27 mouse cellular contexts compared by ENCODE assay signal in the genomic region with DNA sequence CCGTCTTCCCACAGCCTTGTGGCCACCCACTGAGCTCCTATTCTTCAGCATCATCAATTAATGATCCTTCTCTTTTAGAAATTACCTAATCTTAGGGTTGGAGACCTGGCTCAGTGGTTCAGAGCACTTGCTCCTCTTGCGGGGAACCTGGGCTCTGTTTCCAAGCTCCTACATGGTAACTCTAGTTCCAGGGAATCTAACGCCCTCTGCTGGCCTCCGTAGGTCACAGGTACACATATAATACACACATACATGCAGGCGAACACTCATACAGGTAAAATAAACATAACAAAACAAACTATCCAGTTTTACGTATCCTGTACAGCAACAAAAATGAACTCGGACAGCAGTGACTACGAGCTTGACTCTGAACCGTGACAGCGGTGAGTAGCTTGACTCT. TPM values are rescaled to one million over a fixed set of nuclear protein-coding genes. Genes with fewer than 3 reads are reported as not detected.
DNase-seq lines count a peak whose midpoint lies in the region; ATAC-seq and TF ChIP-seq lines count a peak whose summit lies in the region.
"Had no signal": no experiment of that assay in that cellular context is flagged by ENCODE, and none has a peak within 500 bp of the region (broad histone marks: within the 10 kb centered on the region; RNA-seq: fewer than 3 reads in every experiment).

No protein-coding gene starts in this region.

- H3K9me3 ChIP-seq in intestine, postnatal 0 days (ENCODE audit: control insufficient read depth) = no peaks in the 10 kb centered on the region
- no peaks in the 10 kb centered on the region for H3K9me3 ChIP-seq in intestine, embryonic 15.5 days
- no peaks in the 10 kb centered on the region for H3K9me3 ChIP-seq in lung, postnatal 0 days (ENCODE audit: low read length)
- H3K9me3 ChIP-seq: forebrain, embryonic 13.5 days; heart, embryonic 15.5 days; hindbrain, embryonic 13.5 days had no signal

- H3K4me3 ChIP-seq in intestine, postnatal 0 days (ENCODE audit: low read depth, low read length) = no peak overlapping the region
- H3K4me3 ChIP-seq in intestine, embryonic 15.5 days (replicated peaks) = no peak overlapping the region
- H3K4me3 ChIP-seq in lung, postnatal 0 days (ENCODE audit: low read depth, low read length) = no peak overlapping the region
- H3K4me3 ChIP-seq: forebrain, embryonic 13.5 days; heart, adult 2 months; heart, embryonic 15.5 days; hindbrain, embryonic 13.5 days had no signal

- no peak overlapping the region for H3K9ac ChIP-seq in intestine, postnatal 0 days (ENCODE audit: low read depth, low read length)
- H3K9ac ChIP-seq in intestine, embryonic 15.5 days = no peak overlapping the region
- H3K9ac ChIP-seq in lung, postnatal 0 days (replicated peaks; ENCODE audit: low read depth) = no peak overlapping the region
- H3K9ac ChIP-seq: forebrain, embryonic 13.5 days; forebrain, postnatal 0 days; heart, embryonic 15.5 days; hindbrain, embryonic 13.5 days had no signal

- 96% methylated on average over 10 of the region's 10 CpGs for WGBS in intestine, postnatal 0 days
- WGBS in intestine, embryonic 15.5 days = 92% methylated on average over 10 of the region's 10 CpGs
- 96% methylated on average over 10 of the region's 10 CpGs for WGBS in lung, postnatal 0 days

- 0 out of 2 replicates have a peak, but pooled peaks have one; percentile 21 for TF ChIP-seq CTCF in intestine, postnatal 0 days (IDR thresholded peaks at IDR 0.05; ENCODE audit: low read depth)
- peak; percentile 4; the same call in 1 of the 2 replicates for TF ChIP-seq CTCF in lung, postnatal 0 days (IDR thresholded peaks at IDR 0.05)

- H3K27me3 ChIP-seq in intestine, postnatal 0 days (replicated peaks; ENCODE audit: control insufficient read depth, insufficient read depth, low read length) = no peaks in the 10 kb centered on the region
- no peaks in the 10 kb centered on the region for H3K27me3 ChIP-seq in intestine, embryonic 15.5 days (replicated peaks)
- no peaks in the 10 kb centered on the region for H3K27me3 ChIP-seq in lung, postnatal 0 days (replicated peaks; ENCODE audit: insufficient read depth, low read length)
- H3K27me3 ChIP-seq: forebrain, embryonic 13.5 days; heart, embryonic 15.5 days; hindbrain, embryonic 13.5 days had no signal

- H3K4me2 ChIP-seq in intestine, postnatal 0 days (replicated peaks; ENCODE audit: low read depth) = no peak overlapping the region
- no peak overlapping the region for H3K4me2 ChIP-seq in intestine, embryonic 15.5 days (replicated peaks)
- H3K4me2 ChIP-seq in lung, postnatal 0 days (replicated peaks; ENCODE audit: low read depth, low read length) = no peak overlapping the region
- H3K4me2 ChIP-seq: forebrain, embryonic 13.5 days; heart, embryonic 11.5 days; heart, embryonic 15.5 days; hindbrain, embryonic 13.5 days had no signal

- intact Hi-C loops in left cerebral cortex, postnatal 36 days (cut with DNase I) = no loop called here

- DNase-seq in lung, postnatal 0 days (ENCODE audit: low spot score) = no peak
- no peak for DNase-seq in lung, postnatal 14 days
- DNase-seq in R1 (ENCODE audit: low read depth, low spot score) = peak; percentile 78
- no peak for DNase-seq in left cerebral cortex, postnatal 36 days (ENCODE audit: low spot score in 2 of 2)
- DNase-seq in cerebellum, postnatal 10 days = no peak
- DNase-seq: adrenal gland, postnatal 14 days; B cell, adult 2 months; cerebellum, adult 11-12 months; cerebellum, adult 9-10 months; cerebellum, postnatal 36 days; forebrain, postnatal 0 days; gastrocnemius, postnatal 14 days; heart, adult 2 months; heart, postnatal 14 days had no signal

- 0 out of 2 replicates have a peak, but pooled peaks cover 8% of the 10 kb centered on the region for H3K4me1 ChIP-seq in intestine, postnatal 0 days (replicated peaks; ENCODE audit: control insufficient read depth, insufficient read depth, low read length)
- H3K4me1 ChIP-seq in intestine, embryonic 15.5 days (replicated peaks) = peaks cover 16% of the 10 kb centered on the region; the same call in 1 of the 2 replicates
- peaks cover 3% of the 10 kb centered on the region; the same call in 1 of the 2 replicates for H3K4me1 ChIP-seq in lung, postnatal 0 days (ENCODE audit: insufficient read depth, low read depth, low read length)

- no peak overlapping the region for H3K27ac ChIP-seq in intestine, postnatal 0 days (ENCODE audit: low read depth, low read length)
- H3K27ac ChIP-seq in intestine, embryonic 15.5 days = no peak overlapping the region
- no peak overlapping the region for H3K27ac ChIP-seq in lung, postnatal 0 days (ENCODE audit: low read length)
- H3K27ac ChIP-seq: forebrain, embryonic 13.5 days; heart, adult 2 months; heart, embryonic 15.5 days; hindbrain, embryonic 13.5 days; hindbrain, postnatal 0 days had no signal

- TF ChIP-seq EP300 in lung, postnatal 0 days (IDR thresholded peaks at IDR 0.05) = no peak

- 0 out of 2 replicates have a peak, but pooled peaks cover 6% of the 10 kb centered on the region for H3K36me3 ChIP-seq in intestine, postnatal 0 days (ENCODE audit: control insufficient read depth, insufficient read depth)
- peaks cover 10% of the 10 kb centered on the region; the same call in 1 of the 2 replicates for H3K36me3 ChIP-seq in intestine, embryonic 15.5 days
- H3K36me3 ChIP-seq in lung, postnatal 0 days (ENCODE audit: insufficient read depth, low read length) = no peaks in the 10 kb centered on the region

- ATAC-seq in intestine, postnatal 0 days = no peak
- no peak for ATAC-seq in intestine, embryonic 15.5 days
- ATAC-seq in lung, postnatal 0 days = no peak
- ATAC-seq: activated CD4-positive, CD25-positive, alpha-beta regulatory T cell, adult 4 months; CD4-positive, CD25-positive, alpha-beta regulatory T cell, adult 4 months; forebrain, embryonic 13.5 days; forebrain, postnatal 0 days; hindbrain, postnatal 0 days had no signal

RNA-seq across cellular contexts. Expression of gene Crocc, which starts 3.4 kb away (rescaled TPM):
- polyA plus RNA-seq in intestine, postnatal 0 days (2015; fragmentation: Nextera tagmentation; extraction: Ambion mirVana) = 1.3 and 1.5 TPM in 2 replicates
- polyA plus RNA-seq in intestine, embryonic 15.5 days (2015; fragmentation: Nextera tagmentation; extraction: Ambion mirVana) = 4.0 and 4.7 TPM in 2 replicates
- polyA plus RNA-seq in lung, postnatal 0 days (2015; fragmentation: Nextera tagmentation; extraction: Ambion mirVana) = 2.3 and 2.9 TPM in 2 replicates
- total RNA-seq in left cerebral cortex, postnatal 36 days (2021) = 10 to 100 TPM; 40.3 to 73.7 TPM

RNA-seq across cellular contexts. Expression of gene Necap2, which starts 21.2 kb away (rescaled TPM):
- polyA plus RNA-seq in intestine, postnatal 0 days (2015; fragmentation: Nextera tagmentation; extraction: Ambion mirVana) = 103 TPM in 2 replicates
- 66.6 and 70.2 TPM in 2 replicates for polyA plus RNA-seq in intestine, embryonic 15.5 days (2015; fragmentation: Nextera tagmentation; extraction: Ambion mirVana)
- polyA plus RNA-seq in lung, postnatal 0 days (2015; fragmentation: Nextera tagmentation; extraction: Ambion mirVana) = 102 and 110 TPM in 2 replicates
- 10 to 100 TPM; 38.2 to 42.4 TPM for total RNA-seq in left cerebral cortex, postnatal 36 days (2021)

RNA-seq across cellular contexts. Expression of gene Spata21, which starts 31.2 kb away (rescaled TPM):
- 0.12 and 0.33 TPM in 2 replicates for polyA plus RNA-seq in intestine, postnatal 0 days (2015; fragmentation: Nextera tagmentation; extraction: Ambion mirVana)
- not detected in 2 replicates for polyA plus RNA-seq in intestine, embryonic 15.5 days (2015; fragmentation: Nextera tagmentation; extraction: Ambion mirVana)
- 0.13 and 0.27 TPM in 2 replicates for polyA plus RNA-seq in lung, postnatal 0 days (2015; fragmentation: Nextera tagmentation; extraction: Ambion mirVana)
- under 1 TPM; 0.43 to 0.79 TPM for total RNA-seq in left cerebral cortex, postnatal 36 days (2021)
- total RNA-seq: adrenal gland, adult 18-20 months; adrenal gland, postnatal 14 days; gastrocnemius, adult 18-20 months; gastrocnemius, postnatal 14 days; heart, adult 2 months; heart, postnatal 14 days; hematopoietic stem cell, adult 5-6 weeks had no signal
- polyA plus RNA-seq: embryonic facial prominence, embryonic 14.5 days had no signal

RNA-seq across cellular contexts. Expression of gene Mfap2, which starts 46.8 kb away (rescaled TPM):
- polyA plus RNA-seq in intestine, postnatal 0 days (2015; fragmentation: Nextera tagmentation; extraction: Ambion mirVana) = 117 and 138 TPM in 2 replicates
- 329 and 347 TPM in 2 replicates for polyA plus RNA-seq in intestine, embryonic 15.5 days (2015; fragmentation: Nextera tagmentation; extraction: Ambion mirVana)
- 398 and 422 TPM in 2 replicates for polyA plus RNA-seq in lung, postnatal 0 days (2015; fragmentation: Nextera tagmentation; extraction: Ambion mirVana)
- 1 to 10 TPM; 3.9 to 5.9 TPM for total RNA-seq in left cerebral cortex, postnatal 36 days (2021)
- total RNA-seq: hematopoietic stem cell, adult 5-6 weeks had no signal
- polyA plus RNA-seq: activated CD4-positive, CD25-positive, alpha-beta regulatory T cell, adult 4 months; CD4-positive, CD25-positive, alpha-beta regulatory T cell, adult 4 months had no signal
